Mouse (Mus musculus): ENCODE data around the gene Gpr152. TPM values are rescaled to one million over a fixed set of nuclear protein-coding genes. Genes with fewer than 3 reads are reported as not detected.
A peak's percentile ranks its signal among the peaks of the same experiment; 100 is the strongest.

The Gpr152 gene
- polyA plus RNA-seq, 1 experiment, result 0.06 TPM

GRCm38 (mm10) chr19:4155223-4156072 is 15.9 kb downstream of the Gpr152 start:
- H3K4me3 ChIP-seq (ENCODE audit: low read depth, low read length), result peak overlapping the region; percentile 44
- 75% methylated on average over 6 of the region's 6 CpGs for WGBS
- H3K36me3 ChIP-seq (ENCODE audit: control insufficient read depth, insufficient read depth, low read length), result peaks cover 59% of the 10 kb centered on the region
- peak overlapping the region; percentile 64 for H3K27ac ChIP-seq (ENCODE audit: insufficient read depth, low read depth, low read length)
- TF ChIP-seq POLR2A (IDR thresholded peaks at IDR 0.05; ENCODE audit: low read depth, low read length), result 0 out of 2 replicates have a peak, but pooled peaks have one; percentile 21
- no peak for TF ChIP-seq CTCF (IDR thresholded peaks at IDR 0.05; ENCODE audit: extremely low read depth, insufficient read length, insufficient replicate concordance, low read depth, low read length)
- H3K27me3 ChIP-seq (ENCODE audit: control insufficient read depth, insufficient read depth, low read length), result no peaks in the 10 kb centered on the region
- H3K4me1 ChIP-seq (ENCODE audit: control insufficient read depth, insufficient read depth, insufficient read length, low read length), result no peaks in the 10 kb centered on the region; the same call in 1 of the 2 replicates

DNA sequence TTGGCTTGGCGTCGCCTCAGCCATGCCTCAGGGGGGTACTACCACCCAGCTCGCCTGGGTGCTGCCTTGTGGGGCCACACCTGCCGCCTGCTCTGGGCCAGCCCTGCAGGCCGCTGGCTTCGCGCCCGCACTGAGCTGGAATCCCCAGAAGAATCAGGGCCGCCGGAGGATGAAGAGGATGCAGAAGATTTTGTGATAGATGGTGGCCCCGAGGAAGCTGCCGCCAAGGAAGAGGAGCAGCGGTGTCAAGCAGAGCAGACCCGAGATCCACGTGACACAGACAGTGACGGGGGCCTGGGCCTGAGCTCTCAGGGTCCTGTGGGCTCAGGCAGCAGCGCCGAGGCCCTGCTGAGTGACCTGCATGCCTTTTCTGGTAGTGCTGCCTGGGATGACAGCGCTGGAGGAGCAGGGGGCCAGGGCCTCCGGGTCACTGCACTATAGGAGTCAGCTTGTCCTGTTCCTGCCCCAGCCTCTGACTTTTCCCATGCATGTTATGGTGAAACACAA is 16.5 kb downstream of the Gpr152 start:
- H3K4me3 ChIP-seq (ENCODE audit: low read depth, low read length), result peak overlapping the region; percentile 44
- H3K27ac ChIP-seq (ENCODE audit: insufficient read depth, low read depth, low read length), result 0 out of 2 replicates have a peak overlapping the region, but pooled peaks have one; percentile 64
- no peak for TF ChIP-seq CTCF (IDR thresholded peaks at IDR 0.05; ENCODE audit: extremely low read depth, insufficient read length, insufficient replicate concordance, low read depth, low read length)
- no peak for TF ChIP-seq POLR2A (IDR thresholded peaks at IDR 0.05; ENCODE audit: low read depth, low read length)
- no peaks in the 10 kb centered on the region for H3K4me1 ChIP-seq (ENCODE audit: control insufficient read depth, insufficient read depth, insufficient read length, low read length)
- peaks cover 54% of the 10 kb centered on the region for H3K36me3 ChIP-seq (ENCODE audit: control insufficient read depth, insufficient read depth, low read length)
- 72% methylated on average over 20 of the region's 20 CpGs for WGBS
- H3K27me3 ChIP-seq (ENCODE audit: control insufficient read depth, insufficient read depth, low read length), result no peaks in the 10 kb centered on the region

DNA sequence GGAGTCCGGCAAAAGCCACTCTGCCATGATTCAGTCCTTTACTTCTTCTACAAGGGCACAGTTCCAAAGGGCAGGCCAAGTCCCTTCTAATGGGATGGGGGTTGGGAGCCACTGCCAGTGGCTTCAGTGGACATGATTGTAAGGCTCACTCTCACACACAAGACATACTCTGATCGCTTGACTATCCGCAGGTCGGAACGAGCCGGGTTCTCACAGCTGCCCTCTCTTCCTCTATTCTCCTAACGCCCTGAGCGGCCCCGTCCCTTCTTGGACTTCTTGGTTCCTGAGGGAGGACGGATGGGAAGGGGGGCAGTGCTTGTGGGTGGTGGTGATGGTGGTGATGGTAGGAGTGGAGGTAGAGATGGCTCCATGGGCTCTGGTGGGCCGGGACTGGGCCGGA is 17.2 kb downstream of the Gpr152 start:
- TF ChIP-seq POLR2A (IDR thresholded peaks at IDR 0.05; ENCODE audit: low read depth, low read length), result no peak
- TF ChIP-seq CTCF (IDR thresholded peaks at IDR 0.05; ENCODE audit: extremely low read depth, insufficient read length, insufficient replicate concordance, low read depth, low read length), result no peak
- Histone ChIP-seq H3K36me3 (ENCODE audit: control insufficient read depth, insufficient read depth, low read length) (peaks cover 53% of the 10 kb centered on the region), H3K4me1 (ENCODE audit: control insufficient read depth, insufficient read depth, insufficient read length, low read length) (no peaks in the 10 kb centered on the region), H3K27me3 (ENCODE audit: control insufficient read depth, insufficient read depth, low read length) (no peaks in the 10 kb centered on the region), H3K27ac (ENCODE audit: insufficient read depth, low read depth, low read length) (no peak overlapping the region), H3K4me3 (ENCODE audit: low read depth, low read length) (no peak overlapping the region)
- 88% methylated on average over 12 of the region's 12 CpGs for WGBS

DNA sequence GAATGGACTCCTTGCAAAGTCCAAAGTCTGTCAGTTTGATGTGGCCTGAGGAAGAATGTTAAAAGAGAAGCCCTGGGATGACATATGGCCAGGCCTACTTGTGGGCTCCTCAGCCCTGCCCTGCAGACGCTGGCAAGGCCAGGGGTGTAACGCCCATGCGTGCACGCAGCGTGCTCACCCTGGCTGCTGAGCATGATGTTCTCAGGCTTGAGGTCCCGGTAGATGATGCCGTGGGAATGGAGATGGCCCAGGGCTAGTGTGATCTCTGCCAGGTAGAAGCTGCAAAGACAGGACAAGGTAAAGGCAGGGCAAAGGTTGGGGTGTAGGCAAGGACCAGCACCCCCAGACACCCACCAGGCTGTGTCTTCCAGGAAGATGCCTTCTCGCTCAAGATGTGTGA is 19.5 kb downstream of the Gpr152 start:
- Histone ChIP-seq H3K36me3 (ENCODE audit: control insufficient read depth, insufficient read depth, low read length) (peaks cover 32% of the 10 kb centered on the region), H3K4me1 (ENCODE audit: control insufficient read depth, insufficient read depth, insufficient read length, low read length) (peaks cover 7% of the 10 kb centered on the region; the same call in 1 of the 2 replicates), H3K27me3 (ENCODE audit: control insufficient read depth, insufficient read depth, low read length) (no peaks in the 10 kb centered on the region), H3K27ac (ENCODE audit: insufficient read depth, low read depth, low read length) (no peak overlapping the region), H3K4me3 (ENCODE audit: low read depth, low read length) (no peak overlapping the region)
- TF ChIP-seq POLR2A (IDR thresholded peaks at IDR 0.05; ENCODE audit: low read depth, low read length) (no peak), CTCF (IDR thresholded peaks at IDR 0.05; ENCODE audit: extremely low read depth, insufficient read length, insufficient replicate concordance, low read depth, low read length) (no peak)
- 95% methylated on average over 8 of the region's 8 CpGs for WGBS

DNA sequence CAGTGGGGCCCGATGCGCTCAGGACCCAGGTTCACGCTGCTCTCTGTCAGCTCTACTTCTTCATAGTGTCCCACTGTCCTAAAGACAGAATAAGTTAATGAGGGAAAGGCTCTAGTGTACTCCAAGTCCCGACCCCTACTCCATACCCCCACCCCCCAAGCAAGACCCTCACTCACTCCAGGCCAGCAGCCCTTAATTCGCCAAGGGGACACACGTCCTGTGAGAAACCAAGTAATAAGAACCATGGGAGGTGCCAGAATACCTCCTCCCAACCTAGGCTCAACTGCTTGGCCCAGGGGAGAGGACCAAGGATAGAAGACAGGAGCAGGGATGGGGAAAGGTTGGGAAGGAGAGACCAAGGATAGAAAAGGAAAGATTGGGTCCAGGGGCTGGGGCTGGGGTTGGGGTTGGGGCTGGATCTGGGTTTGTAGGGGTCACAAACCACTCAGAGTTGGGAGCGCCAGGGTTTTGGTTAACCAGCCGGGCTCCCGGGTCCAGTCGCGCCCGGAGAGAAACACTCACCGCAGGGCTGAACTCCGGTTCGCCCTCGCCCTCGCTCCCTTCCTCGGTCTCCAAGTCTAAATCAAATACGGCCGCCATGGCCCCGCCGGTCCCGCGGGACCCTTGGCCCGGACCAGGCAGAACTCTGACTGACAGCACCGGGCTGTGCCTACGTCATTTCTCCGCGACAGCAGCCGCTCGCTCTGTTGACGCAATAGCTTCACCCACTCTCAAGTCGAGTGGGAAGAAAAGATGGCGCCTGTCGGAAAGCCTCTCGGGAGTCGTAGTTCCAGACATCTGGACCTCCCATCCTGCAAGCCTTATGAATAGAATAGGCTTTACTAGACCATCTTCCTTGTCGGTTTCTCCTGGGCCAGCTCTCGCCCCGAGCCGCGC is 23.3 kb downstream of the Gpr152 start, which contains the start of gene Rps6kb2:
Rps6kb2 (minus strand) TSS at position 709 of the 897 bp plus-strand sequence.
- no peaks in the 10 kb centered on the region for H3K27me3 ChIP-seq (ENCODE audit: control insufficient read depth, insufficient read depth, low read length)

DNA sequence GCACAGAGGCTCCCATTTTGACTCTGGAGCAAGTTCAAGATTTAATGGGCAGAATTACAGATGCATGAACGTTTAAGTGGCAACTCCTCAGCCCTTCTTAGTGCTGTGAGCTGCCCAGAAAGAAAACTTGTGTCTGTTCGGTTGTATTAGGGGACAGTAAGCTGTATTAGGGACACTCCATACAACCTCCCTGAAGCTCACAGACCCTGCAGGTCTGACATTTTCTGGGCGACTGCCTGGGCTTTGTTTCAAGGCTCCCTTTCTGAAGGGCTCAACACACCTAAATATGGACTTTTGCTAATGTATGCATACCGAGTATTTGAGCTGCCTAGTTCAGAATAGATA is 23.9 kb downstream of the Gpr152 start:
- no peak overlapping the region for H3K27ac ChIP-seq (ENCODE audit: insufficient read depth, low read depth, low read length)
- peak overlapping the region; percentile 86 for H3K4me3 ChIP-seq (ENCODE audit: low read depth, low read length)
- peaks cover 12% of the 10 kb centered on the region for H3K36me3 ChIP-seq (ENCODE audit: control insufficient read depth, insufficient read depth, low read length)
- no peak for TF ChIP-seq CTCF (IDR thresholded peaks at IDR 0.05; ENCODE audit: extremely low read depth, insufficient read length, insufficient replicate concordance, low read depth, low read length)
- TF ChIP-seq POLR2A (IDR thresholded peaks at IDR 0.05; ENCODE audit: low read depth, low read length), result no peak
- peaks cover 7% of the 10 kb centered on the region; the same call in 1 of the 2 replicates for H3K4me1 ChIP-seq (ENCODE audit: control insufficient read depth, insufficient read depth, insufficient read length, low read length)
- H3K27me3 ChIP-seq (ENCODE audit: control insufficient read depth, insufficient read depth, low read length), result no peaks in the 10 kb centered on the region
- 28% methylated on average over 4 of the region's 4 CpGs for WGBS

More for the DNA sequence above, 23.3 kb downstream of the Gpr152 start, which contains the start of gene Rps6kb2:
- Histone ChIP-seq H3K36me3 (ENCODE audit: control insufficient read depth, insufficient read depth, low read length) (peaks cover 17% of the 10 kb centered on the region), H3K4me1 (ENCODE audit: control insufficient read depth, insufficient read depth, insufficient read length, low read length) (peaks cover 7% of the 10 kb centered on the region; the same call in 1 of the 2 replicates), H3K4me3 (ENCODE audit: low read depth, low read length) (peak within 1 kb of the TSS; percentile 86), H3K27ac (ENCODE audit: insufficient read depth, low read depth, low read length) (no peak within 1 kb of the TSS)
- TF ChIP-seq CTCF (IDR thresholded peaks at IDR 0.05; ENCODE audit: extremely low read depth, insufficient read length, insufficient replicate concordance, low read depth, low read length) (no peak), POLR2A (IDR thresholded peaks at IDR 0.05; ENCODE audit: low read depth, low read length) (peak; percentile 34; the same call in 1 of the 2 replicates)
- 6% methylated on average over 42 of the region's 42 CpGs for WGBS

Data from small intestine, adult 2 months (tissue).